Mouse (Mus musculus) CD8-positive naive resting alpha-beta T cell, adult 2 months (primary cell): Measurements from ENCODE around the gene Itgb8.

ENCODE experiments used
- DNase-seq, 2 experiments: peaks; one replicate each; pipeline ENCODE4 v3.0.0; 2022; ENCODE audit warnings: low read depth in 2 of 2, low spot score in 2 of 2

The Itgb8 gene

DNA sequence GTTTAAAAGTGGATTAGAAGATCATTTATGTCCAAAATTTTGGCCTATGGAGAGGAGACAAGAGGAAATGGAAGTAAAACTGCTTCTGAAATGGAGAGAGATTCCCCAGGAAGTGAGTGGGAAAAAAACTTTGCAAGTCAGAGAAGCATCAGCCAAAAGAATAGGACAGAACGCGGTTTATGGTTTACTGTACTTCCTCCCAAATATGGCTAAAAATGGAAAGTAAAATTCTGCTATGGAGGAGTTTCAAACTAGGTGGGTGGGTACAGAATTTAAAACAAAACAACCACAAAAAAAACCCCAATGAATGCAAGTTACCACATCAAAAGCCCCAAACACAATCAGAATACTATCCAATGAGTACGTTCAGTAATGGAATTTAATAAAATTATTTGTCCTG lies 90.8 kb downstream of the Itgb8 start:
- no peak for DNase-seq

DNA sequence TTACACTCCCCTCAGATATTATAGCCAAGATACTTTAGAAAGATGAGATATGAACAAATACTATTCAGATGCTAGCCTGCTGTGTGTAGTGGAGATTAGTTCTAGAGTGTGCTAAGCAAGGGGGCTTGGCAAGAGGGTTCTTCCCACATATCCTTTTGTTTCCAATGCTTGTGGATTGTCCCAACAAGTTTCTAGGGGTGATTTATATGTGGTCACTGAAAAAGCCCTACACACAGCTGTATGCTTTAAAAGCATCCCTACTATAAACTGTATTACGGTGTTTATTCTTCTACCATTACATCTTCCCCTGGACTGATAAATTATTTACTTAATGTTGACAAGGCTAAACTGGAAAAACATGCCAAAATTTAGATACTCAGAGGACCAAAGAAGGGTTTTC lies 92.6 kb downstream of the Itgb8 start:
- DNase-seq = no peak

DNA sequence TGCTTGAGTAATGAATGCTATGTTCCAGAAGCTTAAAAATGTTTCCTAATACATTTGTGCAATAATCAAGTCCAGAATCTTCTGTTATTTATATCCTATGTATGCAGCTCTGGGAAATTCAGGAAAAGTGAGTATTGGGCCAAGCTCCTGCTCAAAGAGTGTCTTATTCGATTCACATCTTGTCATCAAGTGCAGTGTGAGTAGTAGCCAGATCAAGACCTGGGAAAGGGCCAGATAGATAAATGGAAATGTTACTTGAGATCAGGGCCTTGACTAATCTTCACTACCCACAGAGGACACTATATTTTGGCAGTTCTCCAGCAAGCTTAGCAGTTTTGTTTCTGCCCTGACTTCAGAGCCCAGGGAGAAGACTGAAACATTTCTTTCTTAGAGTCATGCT lies 100.7 kb downstream of the Itgb8 start:
- no peak for DNase-seq

DNA sequence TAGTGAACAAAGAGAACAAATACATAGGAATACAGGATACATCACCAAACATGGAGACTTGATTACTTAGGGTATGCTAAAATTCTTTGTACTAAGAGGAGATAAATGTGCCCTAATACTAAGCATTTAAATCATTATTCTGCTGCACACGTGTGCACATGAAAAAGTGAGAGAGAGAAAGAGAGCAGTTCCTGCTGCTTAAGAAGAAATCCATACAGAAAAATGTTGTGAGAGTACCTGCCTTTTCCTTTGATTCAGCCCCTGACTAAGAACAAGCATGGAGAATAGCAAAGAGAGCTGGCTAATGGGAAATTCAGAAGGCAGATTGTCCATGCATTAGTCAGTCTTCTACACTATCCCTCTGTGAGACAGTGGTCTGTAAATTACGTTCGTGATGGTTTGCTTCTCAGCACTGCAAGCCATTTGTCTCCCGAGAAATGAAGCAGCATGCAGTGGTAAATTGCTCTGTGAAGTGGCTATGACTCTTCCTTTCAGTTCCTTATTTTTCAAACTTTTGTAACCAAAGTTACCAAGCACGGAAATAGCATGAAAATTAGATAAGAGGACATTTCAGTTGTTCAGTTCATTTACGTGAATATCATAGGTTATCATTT lies 125.0 kb downstream of the Itgb8 start:
- no peak for DNase-seq

DNA sequence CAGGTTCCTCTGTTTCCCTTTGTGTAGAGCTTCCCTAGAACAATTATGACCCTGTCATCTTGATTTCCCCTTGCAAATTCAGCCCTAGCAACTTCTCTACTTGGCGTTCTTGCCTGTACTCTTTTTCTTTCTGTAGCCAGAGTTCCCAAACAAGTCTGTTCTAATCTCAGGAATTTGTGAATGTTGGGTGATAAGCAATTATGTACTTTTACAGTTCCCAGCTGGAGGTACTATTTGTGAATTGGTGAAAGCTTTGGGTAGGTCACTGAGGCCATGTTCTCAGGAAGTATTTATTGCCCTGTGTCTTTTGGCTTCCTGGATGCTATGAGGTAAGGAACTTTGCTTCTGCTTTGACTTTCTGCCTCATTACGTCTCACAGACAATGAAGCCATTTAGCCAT lies 128.5 kb downstream of the Itgb8 start:
- DNase-seq = no peak
